Mouse (Mus musculus) CH12.LX (cell line): ENCODE results near the gene Gm9913. TPM values are rescaled to one million over a fixed set of nuclear protein-coding genes. Genes with fewer than 3 reads are reported as not detected.

Experiments used
- DNase-seq: peaks from one replicate; pipeline ENCODE4 v3.0.0-alpha.2; 2013; ENCODE audit errors: extremely low read depth
- H3K27ac ChIP-seq: 2 replicates; pipeline ENCODE4 v1.5.1; 2012; ENCODE audit warnings: low read depth, mild to moderate bottlenecking, control low read depth, moderate library complexity; ENCODE audit not compliant: insufficient read depth
- H3K27me3 ChIP-seq: replicated peaks from 2 replicates; pipeline ENCODE3; 2012; ENCODE audit warnings: inconsistent platforms
- H3K36me3 ChIP-seq, 2 experiments: replicated peaks in 1 of 2; 2 replicates each; pipeline versions ENCODE3 to v1.6.1; 2012; ENCODE audit warnings: inconsistent platforms in 1 of 2, low read length in 1 of 2, mild to moderate bottlenecking in 1 of 2, mixed read lengths in 1 of 2, moderate library complexity in 1 of 2; ENCODE audit not compliant: control insufficient read depth in 1 of 2, insufficient read depth in 1 of 2
- H3K4me1 ChIP-seq, 2 experiments: 2 replicates each; pipeline ENCODE4 v1.6.1; 2012; ENCODE audit warnings: inconsistent platforms in 1 of 2, moderate library complexity in 1 of 2; ENCODE audit not compliant: insufficient read depth in 2 of 2, control insufficient read depth in 1 of 2
- H3K4me2 ChIP-seq: 2 replicates; pipeline ENCODE4 v1.6.1; 2012; ENCODE audit warnings: low read depth, mild to moderate bottlenecking, control low read depth; ENCODE audit not compliant: poor library complexity, insufficient read depth, severe bottlenecking
- H3K4me3 ChIP-seq, 3 experiments: fragments of 150-350 bp in 1 of 3; sonication (generic) in 1 of 3; replicated peaks in 1 of 3; 2 replicates each; pipeline versions ENCODE3 to v1.5.1; 2011 to 2012; ENCODE audit warnings: low read depth in 2 of 3, low read length in 2 of 3, mild to moderate bottlenecking in 2 of 3, moderate library complexity in 2 of 3, control low read depth in 1 of 3, improper control_type of control experiment in 1 of 3, inconsistent platforms in 1 of 3, mixed read lengths in 1 of 3; ENCODE audit not compliant: poor library complexity in 1 of 3
- H3K79me2 ChIP-seq: replicated peaks from 2 replicates; pipeline ENCODE4 v1.6.1; 2012; ENCODE audit warnings: mild to moderate bottlenecking, moderate library complexity; ENCODE audit not compliant: control insufficient read depth, poor library complexity, insufficient read depth, severe bottlenecking; ENCODE audit errors: extremely low read depth
- H3K9ac ChIP-seq: 2 replicates; pipeline ENCODE4 v1.6.1; 2012; ENCODE audit warnings: low read depth, mild to moderate bottlenecking, control low read depth, moderate library complexity; ENCODE audit not compliant: insufficient read depth
- H3K9me3 ChIP-seq: replicated peaks from 2 replicates; pipeline ENCODE3; 2012; ENCODE audit warnings: low read length, inconsistent platforms, mixed read lengths
- BHLHE40 ChIP-seq: IDR thresholded peaks from 2 replicates; pipeline ENCODE4 v1.6.1; 2011; ENCODE audit warnings: mild to moderate bottlenecking, low read depth, low read length, improper control_type of control experiment
- CHD2 ChIP-seq: IDR thresholded peaks from 2 replicates; pipeline ENCODE4 v1.6.1; 2011; ENCODE audit warnings: low read length, improper control_type of control experiment
- CTCF ChIP-seq, 2 experiments: IDR thresholded peaks in 1 of 2; conservative IDR thresholded peaks in 1 of 2; 2 replicates each; pipeline ENCODE4 v1.5.1; 2011 to 2012; ENCODE audit warnings: low read depth in 2 of 2, low read length in 2 of 2, improper control_type of control experiment in 1 of 2, inconsistent platforms in 1 of 2, mild to moderate bottlenecking in 1 of 2, moderate library complexity in 1 of 2
- ELF1 ChIP-seq: IDR thresholded peaks from 2 replicates; pipeline ENCODE4 v1.6.1; 2014; ENCODE audit warnings: low read depth, mild to moderate bottlenecking, inconsistent platforms, low read length, improper control_type of control experiment
- JUND ChIP-seq: conservative IDR thresholded peaks from 2 replicates; pipeline ENCODE4 v1.6.1; 2011; ENCODE audit warnings: low read depth, low read length, improper control_type of control experiment
- MEF2A ChIP-seq: IDR thresholded peaks from 2 replicates; pipeline ENCODE4 v1.6.1; 2014; ENCODE audit warnings: low read depth, mild to moderate bottlenecking, inconsistent platforms, low read length, improper control_type of control experiment, borderline replicate concordance
- MXI1 ChIP-seq: IDR thresholded peaks from 2 replicates; pipeline ENCODE4 v1.6.1; 2011; ENCODE audit warnings: mild to moderate bottlenecking, low read depth, low read length, improper control_type of control experiment
- MYC ChIP-seq: IDR thresholded peaks from 2 replicates; pipeline ENCODE4 v1.6.1; 2011; ENCODE audit warnings: low read depth, mild to moderate bottlenecking, improper control_type of control experiment, low read length
- NELFE ChIP-seq: IDR thresholded peaks from 2 replicates; pipeline ENCODE4 v1.6.1; 2011; ENCODE audit warnings: low read depth, low read length, improper control_type of control experiment
- PAX5 ChIP-seq: IDR thresholded peaks from 2 replicates; pipeline ENCODE4 v1.6.1; 2012; ENCODE audit warnings: low read length, inconsistent platforms, mixed read lengths
- RAD21 ChIP-seq: IDR thresholded peaks from 2 replicates; pipeline ENCODE4 v1.6.1; 2011; ENCODE audit warnings: low read depth, mild to moderate bottlenecking, low read length, improper control_type of control experiment, moderate library complexity
- RCOR1 ChIP-seq: conservative IDR thresholded peaks from 2 replicates; pipeline ENCODE4 v1.6.1; 2012; ENCODE audit warnings: low read depth, mild to moderate bottlenecking, inconsistent platforms, low read length, improper control_type of control experiment
- SMC3 ChIP-seq: IDR thresholded peaks from 2 replicates; pipeline ENCODE4 v1.6.1; 2011; ENCODE audit warnings: low read depth, low read length, improper control_type of control experiment
- TBP ChIP-seq: conservative IDR thresholded peaks from 2 replicates; pipeline ENCODE4 v1.6.1; 2011; ENCODE audit warnings: low read depth, low read length, improper control_type of control experiment
- TCF12 ChIP-seq: IDR thresholded peaks from 2 replicates; pipeline ENCODE4 v1.6.1; 2014; ENCODE audit warnings: low read depth, mild to moderate bottlenecking, inconsistent platforms, low read length, improper control_type of control experiment
- USF2 ChIP-seq: conservative IDR thresholded peaks from 2 replicates; pipeline ENCODE4 v1.6.1; 2011; ENCODE audit warnings: low read depth, low read length, improper control_type of control experiment
- ZKSCAN1 ChIP-seq: IDR thresholded peaks from 2 replicates; pipeline ENCODE4 v1.6.1; 2012; ENCODE audit warnings: low read depth, inconsistent platforms, low read length, improper control_type of control experiment, borderline replicate concordance
- ZNF384 ChIP-seq: IDR thresholded peaks from 2 replicates; pipeline ENCODE4 v1.6.1; 2012; ENCODE audit warnings: low read depth, low read length, improper control_type of control experiment, inconsistent platforms
- dilution Hi-C: fragments of 300-500 bp; cut with MboI; formaldehyde crosslinking; loops from 2 replicates; pipeline ENCODE4 v1.14.3; 2020; ENCODE audit warnings: low sequenced_read_pairs; ENCODE audit not compliant: extremely low pct_unique_long_range_greater_than_20kb, extremely low pct_ligation_motif_present
- in situ Hi-C: fragments of 300-500 bp; cut with MboI; formaldehyde crosslinking; loops from 3 replicates; pipeline ENCODE4 v1.14.3; 2019; ENCODE audit warnings: low sequenced_read_pairs, low pct_ligation_motif_present, low pct_unique_long_range_greater_than_20kb, mixed read lengths
- polyA plus RNA-seq: library from polyadenylated mRNA; unstranded; fragments of >175 nt; gene quantifications from 2 replicates; pipeline ENCODE4 v1.2.1, GENCODE M21; 2012; ENCODE audit warnings: low read depth; ENCODE audit not compliant: insufficient read length
- total RNA-seq, 2 experiments: library from RNA; depleted of rRNA; stranded (reverse); fragments of 300-350 nt in 1 of 2; fragments of >200 nt in 1 of 2; gene quantifications; 2 replicates each; pipeline ENCODE4 v1.2.3; 2012 to 2014

Gene Gm9913
- total and polyA plus RNA-seq, 3 experiments: not detected

DNA sequence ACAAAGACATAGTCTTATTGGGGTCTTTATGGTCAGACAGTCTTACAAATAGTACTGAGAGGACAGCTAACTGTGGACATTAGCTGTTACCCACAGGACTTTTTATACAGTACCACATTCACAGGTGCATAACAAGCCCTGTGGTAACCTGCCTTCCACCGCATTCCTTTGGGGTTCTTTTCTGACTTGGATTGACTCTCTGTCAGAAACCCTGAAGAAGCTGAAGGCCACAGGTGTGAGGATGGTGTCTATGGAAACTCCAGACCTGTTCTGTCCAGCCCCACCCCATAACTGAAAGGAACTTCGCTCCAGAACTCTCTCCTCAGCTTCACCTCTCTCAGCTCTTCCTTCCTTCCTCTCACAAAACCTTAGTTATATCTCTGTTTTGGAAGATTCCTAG is 10.6 kb upstream of the Gm9913 start:
- Histone ChIP-seq H3K9ac (no peak overlapping the region), H3K27me3 (no peaks in the 10 kb centered on the region), H3K79me2 (no peaks in the 10 kb centered on the region), H3K4me1 (peaks cover 3% of the 10 kb centered on the region in 2 experiments; a peak in 1 of 4 replicates), H3K27ac (no peak overlapping the region), H3K4me3 (no peak overlapping the region), H3K4me2 (no peak overlapping the region), H3K36me3 (no peaks in the 10 kb centered on the region), H3K9me3 (no peaks in the 10 kb centered on the region)
- no peak for TF ChIP-seq CHD2
- TF ChIP-seq RAD21: no peak
- no peak for TF ChIP-seq BHLHE40
- TF ChIP-seq MYC: no peak
- TF ChIP-seq USF2: no peak
- TF ChIP-seq MXI1: no peak
- no peak for TF ChIP-seq NELFE
- TF ChIP-seq JUND: no peak
- TF ChIP-seq SMC3: no peak
- no peak for TF ChIP-seq ZNF384
- no peak for TF ChIP-seq CTCF (conservative IDR thresholded peaks at IDR 0.05 in 1 of 2, IDR thresholded peaks at IDR 0.05 in 1 of 2; ENCODE audit: low read depth in 2 of 2, low read length in 2 of 2)
- no peak for TF ChIP-seq PAX5
- TF ChIP-seq ELF1: no peak
- no peak for TF ChIP-seq RCOR1
- no peak for TF ChIP-seq TBP
- TF ChIP-seq MEF2A: no peak
- in situ Hi-C loops: no loop called here
- no peak for DNase-seq
- dilution Hi-C loops: no loop called here

DNA sequence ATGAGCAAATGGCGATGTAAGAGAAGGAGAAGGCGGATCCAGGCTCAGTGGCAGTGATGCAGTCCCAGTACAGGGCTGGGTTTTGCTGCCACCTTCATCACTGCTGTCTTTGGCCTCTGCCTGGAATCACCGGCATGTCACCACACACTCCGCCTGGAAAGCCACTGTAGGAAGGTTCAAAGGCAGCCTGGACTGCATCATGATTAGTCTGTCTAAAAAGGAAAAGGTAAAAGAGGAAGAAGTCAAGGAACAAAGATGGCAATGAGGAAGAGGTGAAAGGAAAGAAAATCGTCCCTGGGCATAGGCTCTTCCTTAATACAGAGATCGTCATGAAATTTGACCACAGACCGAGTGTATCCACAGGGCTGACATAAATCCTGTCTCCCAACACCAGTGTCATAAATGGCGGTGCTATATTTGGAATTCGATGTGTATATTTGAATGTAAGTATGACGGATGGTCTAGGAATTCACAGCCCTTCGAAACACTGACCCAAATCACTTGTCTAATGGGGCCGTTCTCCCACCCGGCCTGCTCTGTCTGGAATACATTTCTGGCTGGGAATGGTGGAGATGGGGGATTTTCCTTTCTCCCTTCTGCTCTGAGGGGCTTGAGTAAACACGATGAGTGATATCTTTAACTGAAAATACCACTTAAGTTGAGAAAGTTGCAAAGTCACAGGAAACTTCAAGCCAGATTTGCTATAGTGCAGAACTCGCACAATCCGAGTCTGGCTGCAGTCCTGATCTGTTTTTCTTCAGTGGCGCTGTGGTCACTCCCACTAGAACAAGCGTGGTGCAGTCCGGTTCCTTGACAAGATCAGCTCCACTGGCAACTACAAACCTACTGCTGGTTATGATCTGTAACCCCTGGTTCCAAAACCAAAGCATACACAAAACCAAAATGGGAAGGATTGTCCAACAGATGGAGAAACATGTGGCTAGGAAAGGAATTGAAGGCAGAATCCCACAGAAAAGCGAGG is 9.8 kb upstream of the Gm9913 start:
- Histone ChIP-seq H3K36me3 (no peaks in the 10 kb centered on the region), H3K9me3 (no peaks in the 10 kb centered on the region), H3K79me2 (no peaks in the 10 kb centered on the region), H3K4me2 (no peak overlapping the region), H3K27me3 (no peaks in the 10 kb centered on the region), H3K4me3 (no peak overlapping the region), H3K4me1 (peaks cover 3% of the 10 kb centered on the region in 2 experiments; a peak in 1 of 4 replicates), H3K9ac (no peak overlapping the region), H3K27ac (no peak overlapping the region)
- DNase-seq: no peak
- dilution Hi-C loops (no loop called here), in situ Hi-C loops (no loop called here)
- TF ChIP-seq ZKSCAN1 (no peak), TCF12 (no peak)
